Mouse (Mus musculus) small intestine, adult 2 months (tissue): Measurements from ENCODE around the gene Sertad1.

Experiments
- CTCF ChIP-seq: fragments of 200-500 bp; IDR thresholded peaks from 2 replicates; pipeline ENCODE4 v1.5.1; 2012; ENCODE audit warnings: low read depth, mild to moderate bottlenecking, control low read depth, inconsistent platforms, low read length, moderate library complexity, mixed read lengths; ENCODE audit not compliant: insufficient replicate concordance, insufficient read length; ENCODE audit errors: extremely low read depth
- POLR2A ChIP-seq: fragments of 200-500 bp; IDR thresholded peaks from 2 replicates; pipeline ENCODE4 v1.6.1; 2012; ENCODE audit warnings: low read depth, mild to moderate bottlenecking, control low read depth, inconsistent platforms, low read length, moderate library complexity

DNA sequence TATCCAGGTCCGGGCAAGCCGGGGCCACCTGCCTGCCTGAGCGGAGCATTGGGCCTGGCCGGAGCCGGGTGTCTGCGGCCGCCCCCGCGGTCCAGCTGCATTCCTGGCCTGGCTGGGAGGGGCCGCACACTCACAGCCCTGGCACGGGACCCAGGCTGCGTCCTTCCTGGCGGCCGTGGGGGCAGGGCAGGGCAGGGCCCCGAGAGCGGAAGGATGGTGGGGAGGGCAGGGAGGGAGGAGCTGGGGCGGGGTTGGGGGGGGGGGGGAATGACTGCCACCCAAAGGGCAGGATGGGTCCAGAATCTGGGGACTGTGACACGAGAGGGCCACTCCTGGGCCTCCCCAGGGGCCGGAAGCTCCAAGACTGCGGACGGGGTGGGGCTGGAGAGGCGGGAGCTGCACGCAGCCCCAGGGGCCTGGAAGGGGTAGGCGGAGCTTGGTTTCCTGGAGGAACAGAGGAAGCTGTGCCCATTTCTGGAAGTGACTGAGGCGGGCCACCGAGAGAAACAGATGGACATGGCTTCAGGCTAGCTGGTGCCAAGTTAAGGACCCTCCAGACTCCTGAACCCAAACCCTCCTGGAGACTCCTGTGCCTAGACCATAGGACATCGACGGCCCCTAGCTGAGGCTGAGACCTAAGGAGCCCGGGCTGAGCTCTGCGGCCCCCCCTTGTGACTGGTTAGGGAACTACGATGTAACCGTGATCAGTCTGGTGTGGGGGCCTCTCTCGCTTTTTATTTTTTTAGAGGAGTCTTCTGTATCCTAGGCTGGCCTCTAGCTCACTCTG is 4.0 kb downstream of the Sertad1 start:
- TF ChIP-seq CTCF (peak; percentile 94), POLR2A (no peak; the same call in 1 of the 2 replicates)
